Mouse (Mus musculus) lung, embryonic 14.5 days (tissue): Measurements from ENCODE around the gene Plekhj1. TPM values are rescaled to one million over a fixed set of nuclear protein-coding genes. Genes with fewer than 3 reads are reported as not detected.
A peak's percentile ranks its signal among the peaks of the same experiment; 100 is the strongest.

Source experiments
- ATAC-seq: fragments of 200-750 bp; cut with Nextera tagmentation; 2 replicates; pipeline ENCODE4 v1.8.0; 2017; ENCODE audit warnings: mild to moderate bottlenecking, moderate TSS enrichment, moderate library complexity; ENCODE audit not compliant: insufficient read depth
- DNase-seq: peaks from one replicate; pipeline ENCODE4 v3.0.0-alpha.2; 2015
- H3K27ac ChIP-seq: fragments of 300-500 bp; sonication (generic); 2 replicates; pipeline ENCODE4 v1.5.1; 2014; ENCODE audit warnings: low read depth, mild to moderate bottlenecking, moderate library complexity
- H3K27me3 ChIP-seq: fragments of 300-500 bp; sonication (generic); 2 replicates; pipeline ENCODE4 v1.6.1; 2014; ENCODE audit warnings: low read length, control low read depth; ENCODE audit not compliant: insufficient read depth
- H3K36me3 ChIP-seq: fragments of 300-500 bp; sonication (generic); 2 replicates; pipeline ENCODE4 v1.6.1; 2014; ENCODE audit warnings: control low read depth; ENCODE audit not compliant: insufficient read depth
- H3K4me1 ChIP-seq: fragments of 300-500 bp; sonication (generic); 2 replicates; pipeline ENCODE4 v1.6.1; 2014; ENCODE audit warnings: antibody characterized with exemption, control low read depth; ENCODE audit not compliant: insufficient read depth
- H3K4me2 ChIP-seq: fragments of 300-500 bp; sonication (generic); 2 replicates; pipeline ENCODE4 v1.6.1; 2014; ENCODE audit warnings: mild to moderate bottlenecking
- H3K4me3 ChIP-seq: fragments of 300-500 bp; sonication (generic); 2 replicates; pipeline ENCODE4 v1.5.1; 2014; ENCODE audit warnings: low read depth, low read length
- H3K9ac ChIP-seq: fragments of 300-500 bp; sonication (generic); 2 replicates; pipeline ENCODE4 v1.6.1; 2014
- H3K9me3 ChIP-seq: fragments of 300-500 bp; sonication (generic); 2 replicates; pipeline ENCODE4 v1.6.1; 2016; ENCODE audit warnings: low read depth, low read length, control low read depth
- CTCF ChIP-seq: IDR thresholded peaks from 2 replicates; pipeline ENCODE4 v1.5.1; 2016; ENCODE audit warnings: antibody characterized with exemption, low read depth
- WGBS: fragments of 180-500 bp; shearing (Covaris S2); extraction: QIAGEN DNeasy Blood & Tissue Kit; methylation state at CpG from one replicate; pipeline ENCODE4 v1.1.7; 2014; 5-methylcytosine and 5-hydroxymethylcytosine counted together
- polyA plus RNA-seq: library from polyadenylated mRNA; unstranded; fragments of >200 nt; fragmentation: Nextera tagmentation; extraction: Ambion mirVana; gene quantifications from 2 replicates; pipeline ENCODE4 v1.2.1, GENCODE M21; 2014

The Plekhj1 gene
- polyA plus RNA-seq, 1 experiment from 2014 or later = 121 TPM

GRCm38 (mm10) chr10:80796307-80796848, 2.0 kb downstream of the Plekhj1 start:
- no peak for TF ChIP-seq CTCF
- no peaks in the 10 kb centered on the region for H3K9me3 ChIP-seq

GRCm38 (mm10) chr10:80794750-80795149, 3.7 kb downstream of the Plekhj1 start:
- Histone ChIP-seq H3K4me1 (peaks cover 11% of the 10 kb centered on the region; the same call in 1 of the 2 replicates), H3K27me3 (no peaks in the 10 kb centered on the region), H3K36me3 (peaks cover 70% of the 10 kb centered on the region), H3K9ac (no peak overlapping the region), H3K9me3 (no peaks in the 10 kb centered on the region), H3K4me2 (no peak overlapping the region), H3K4me3 (no peak overlapping the region; the same call in 1 of the 2 replicates), H3K27ac (no peak overlapping the region)
- 85% methylated on average over 8 of the region's 8 CpGs for WGBS
- ATAC-seq (no peak), DNase-seq (no peak)
- no peak for TF ChIP-seq CTCF

More at GRCm38 (mm10) chr10:80796307-80796848, 2.0 kb downstream of the Plekhj1 start:
- peak overlapping the region; percentile 93 for H3K4me3 ChIP-seq
- ATAC-seq (no peak), DNase-seq (no peak)
- H3K4me2 ChIP-seq = peak overlapping the region; percentile 84
- WGBS = 81% methylated on average over 9 of the region's 9 CpGs
- no peaks in the 10 kb centered on the region for H3K27me3 ChIP-seq
- peaks cover 12% of the 10 kb centered on the region; the same call in 1 of the 2 replicates for H3K4me1 ChIP-seq
- H3K27ac ChIP-seq = no peak overlapping the region
- peak overlapping the region; percentile 99 for H3K9ac ChIP-seq
- peaks cover 62% of the 10 kb centered on the region for H3K36me3 ChIP-seq

GRCm38 (mm10) chr10:80793803-80794202, 4.6 kb downstream of the Plekhj1 start:
- 65% methylated on average over 4 of the region's 4 CpGs for WGBS
- peaks cover 7% of the 10 kb centered on the region; the same call in 1 of the 2 replicates for H3K4me1 ChIP-seq
- H3K27ac ChIP-seq = no peak overlapping the region
- no peak overlapping the region for H3K4me2 ChIP-seq
- H3K36me3 ChIP-seq = peaks cover 80% of the 10 kb centered on the region
- no peaks in the 10 kb centered on the region for H3K9me3 ChIP-seq
- DNase-seq (no peak), ATAC-seq (no peak)
- no peak for TF ChIP-seq CTCF
- no peak overlapping the region for H3K4me3 ChIP-seq
- no peaks in the 10 kb centered on the region for H3K27me3 ChIP-seq
- no peak overlapping the region for H3K9ac ChIP-seq

GRCm38 (mm10) chr10:80793033-80793784, 5.2 kb downstream of the Plekhj1 start:
- peaks cover 7% of the 10 kb centered on the region; the same call in 1 of the 2 replicates for H3K4me1 ChIP-seq
- H3K9ac ChIP-seq = no peak overlapping the region
- H3K4me2 ChIP-seq = no peak overlapping the region
- H3K27ac ChIP-seq = no peak overlapping the region
- TF ChIP-seq CTCF = no peak
- peaks cover 86% of the 10 kb centered on the region for H3K36me3 ChIP-seq
- DNase-seq = no peak
- no peaks in the 10 kb centered on the region for H3K9me3 ChIP-seq
- 86% methylated on average over 13 of the region's 13 CpGs for WGBS
- no peaks in the 10 kb centered on the region for H3K27me3 ChIP-seq
- H3K4me3 ChIP-seq = no peak overlapping the region
- ATAC-seq = no peak

- H3K9me3 ChIP-seq = no peaks in the 10 kb centered on the region
- DNase-seq = no peak
- peaks cover 7% of the 10 kb centered on the region; the same call in 1 of the 2 replicates for H3K4me1 ChIP-seq
- H3K27me3 ChIP-seq = no peaks in the 10 kb centered on the region
- 66% methylated on average over 41 of the region's 41 CpGs for WGBS
- peaks cover 94% of the 10 kb centered on the region for H3K36me3 ChIP-seq
- no peak overlapping the region for H3K4me3 ChIP-seq
- H3K9ac ChIP-seq = no peak overlapping the region
- no peak overlapping the region for H3K27ac ChIP-seq
- ATAC-seq = no peak
- no peak for TF ChIP-seq CTCF
- H3K4me2 ChIP-seq = no peak overlapping the region
Observed at GRCm38 (mm10) chr10:80792175-80793032, 6.0 kb downstream of the Plekhj1 start.

- H3K27me3 ChIP-seq = no peaks in the 10 kb centered on the region
- TF ChIP-seq CTCF = no peak
- H3K4me2 ChIP-seq = no peak overlapping the region
- peaks cover 100% of the 10 kb centered on the region for H3K36me3 ChIP-seq
- 71% methylated on average over 29 of the region's 33 CpGs for WGBS
- H3K4me3 ChIP-seq = no peak overlapping the region
- H3K9ac ChIP-seq = no peak overlapping the region
- no peak overlapping the region; the same call in 1 of the 2 replicates for H3K27ac ChIP-seq
- peaks cover 2% of the 10 kb centered on the region; the same call in 1 of the 2 replicates for H3K4me1 ChIP-seq
- ATAC-seq (peak; percentile 16; the same call in 1 of the 2 replicates), DNase-seq (no peak)
- H3K9me3 ChIP-seq = no peaks in the 10 kb centered on the region
Observed at GRCm38 (mm10) chr10:80791476-80792174, 6.8 kb downstream of the Plekhj1 start.
